In genomic region chr1:20940151-20940550, GRCm38 (mm10) we compare ENCODE assay signal across 9 mouse cellular contexts. TPM values are rescaled to one million over a fixed set of nuclear protein-coding genes. Genes with fewer than 3 reads are reported as not detected.
A peak's percentile ranks its signal among the peaks of the same experiment; 100 is the strongest.
DNase-seq lines count a peak whose midpoint lies in the region; ATAC-seq lines count a peak whose summit lies in the region.
"Had no signal": no experiment of that assay in that cellular context is flagged by ENCODE, and none has a peak within 500 bp of the region (broad histone marks: within the 10 kb centered on the region; RNA-seq: fewer than 3 reads in every experiment).

No protein-coding gene starts in this region.

- 0 out of 2 replicates have a peak overlapping the region, but pooled peaks have one; percentile 28 for H3K9ac ChIP-seq in heart, embryonic 13.5 days
- H3K9ac ChIP-seq: limb, embryonic 12.5 days had no signal

- H3K36me3 ChIP-seq in heart, embryonic 13.5 days, result peaks cover under 1% of the 10 kb centered on the region

- 33% methylated on average over 16 of the region's 16 CpGs for WGBS in heart, embryonic 13.5 days

- H3K9me3 ChIP-seq in heart, embryonic 13.5 days, result peaks cover 4% of the 10 kb centered on the region; the same call in 1 of the 2 replicates
- H3K9me3 ChIP-seq: limb, embryonic 12.5 days had no signal

- no peak for ATAC-seq in heart, embryonic 13.5 days (ENCODE audit: extremely low read depth, insufficient number of reproducible peaks, low FRiP score, low TSS enrichment)

- no peaks in the 10 kb centered on the region; the same call in 1 of the 2 replicates for H3K4me1 ChIP-seq in heart, embryonic 13.5 days
- H3K4me1 ChIP-seq: limb, embryonic 12.5 days had no signal

- H3K4me2 ChIP-seq in heart, embryonic 13.5 days, result peak overlapping the region; percentile 37
- H3K4me2 ChIP-seq: limb, embryonic 12.5 days had no signal

- peak; percentile 32 to 35 for DNase-seq in cerebellum, postnatal 14 days
- no peak for DNase-seq in cerebellum, adult 9-10 months
- peak; percentile 24 to 45 for DNase-seq in CD8-positive naive resting alpha-beta T cell, adult 2 months (ENCODE audit: low read depth in 2 of 2, low spot score in 2 of 2)
- peak; percentile 67 to 73 for DNase-seq in kidney, postnatal 36 days
- DNase-seq in spleen, postnatal 10 days (ENCODE audit: low spot score in 2 of 2), result peak; percentile 12 to 67
- DNase-seq in cerebellum, adult 18-20 months, result no peak
- DNase-seq in layer of hippocampus, adult 11-12 months (ENCODE audit: low spot score), result no peak

- H3K4me3 ChIP-seq in heart, embryonic 13.5 days, result no peak overlapping the region
- H3K4me3 ChIP-seq: limb, embryonic 12.5 days had no signal

- H3K27ac ChIP-seq in heart, embryonic 13.5 days (replicated peaks), result no peak overlapping the region
- H3K27ac ChIP-seq: limb, embryonic 12.5 days had no signal

- H3K27me3 ChIP-seq in heart, embryonic 13.5 days (replicated peaks), result no peaks in the 10 kb centered on the region
- H3K27me3 ChIP-seq: limb, embryonic 12.5 days had no signal

RNA-seq across cellular contexts. Expression of gene Efhc1, which starts 11.3 kb away (rescaled TPM):
- polyA plus RNA-seq in heart, embryonic 13.5 days (2015; fragmentation: Nextera tagmentation; extraction: Ambion mirVana), result 1.6 and 1.7 TPM in 2 replicates

RNA-seq across cellular contexts. Expression of gene Paqr8, which starts 49.7 kb away (rescaled TPM):
- 3.0 and 3.3 TPM in 2 replicates for polyA plus RNA-seq in heart, embryonic 13.5 days (2015; fragmentation: Nextera tagmentation; extraction: Ambion mirVana)

Comparison
In these comparisons a context has a peak if more than half of its experiments do, and no peak if none do; other contexts are left out.
1. DNase-seq: peak in cerebellum, postnatal 14 days (2 of 2), CD8-positive naive resting alpha-beta T cell, adult 2 months (2 of 2), kidney, postnatal 36 days (2 of 2) and spleen, postnatal 10 days (2 of 2); none in cerebellum, adult 9-10 months (single experiment), cerebellum, adult 18-20 months (0 of 2) and layer of hippocampus, adult 11-12 months (single experiment).